Mouse (Mus musculus) bone marrow, adult 2 months (tissue): ENCODE results near the gene Nudt9. TPM values are rescaled to one million over a fixed set of nuclear protein-coding genes. Genes with fewer than 3 reads are reported as not detected.

Experiments
- H3K27ac ChIP-seq: fragments of 200-500 bp; 2 replicates; pipeline ENCODE4 v1.5.1; 2012; ENCODE audit warnings: low read depth, mild to moderate bottlenecking, control low read depth, inconsistent platforms, low read length; ENCODE audit not compliant: control insufficient read depth, poor library complexity, insufficient read depth
- H3K4me1 ChIP-seq: fragments of 200-500 bp; 2 replicates; pipeline ENCODE4 v1.6.1; 2011; ENCODE audit warnings: low read length; ENCODE audit not compliant: control insufficient read depth, insufficient read depth
- H3K4me3 ChIP-seq: fragments of 200-500 bp; replicated peaks from 2 replicates; pipeline ENCODE3; 2011; ENCODE audit warnings: mild to moderate bottlenecking, low read depth, low read length, control low read depth; ENCODE audit not compliant: control insufficient read depth
- CTCF ChIP-seq: fragments of 200-500 bp; IDR thresholded peaks from 2 replicates; pipeline ENCODE4 v1.5.1; 2011; ENCODE audit warnings: low read length, control low read depth; ENCODE audit not compliant: control insufficient read depth, insufficient read depth
- POLR2A ChIP-seq: fragments of 200-500 bp; IDR thresholded peaks from 2 replicates; pipeline ENCODE4 v1.6.1; 2011; ENCODE audit warnings: low read depth, mild to moderate bottlenecking, control low read depth, low read length, borderline replicate concordance; ENCODE audit not compliant: control insufficient read depth
- WGBS: fragments of 180-500 bp; shearing (Covaris S2); methylation state at CpG from one replicate; pipeline ENCODE4 v1.1.7; 2018; 5-methylcytosine and 5-hydroxymethylcytosine counted together
- polyA plus RNA-seq: library from polyadenylated mRNA; stranded (reverse); fragments of >200 nt; gene quantifications from 2 replicates; pipeline ENCODE4 v1.2.4, GENCODE M21; 2011; ENCODE audit warnings: low replicate concordance; ENCODE audit not compliant: missing spikeins, insufficient read depth, insufficient read length

Gene Nudt9
- polyA plus RNA-seq, 1 experiment: 32.5 TPM

DNA sequence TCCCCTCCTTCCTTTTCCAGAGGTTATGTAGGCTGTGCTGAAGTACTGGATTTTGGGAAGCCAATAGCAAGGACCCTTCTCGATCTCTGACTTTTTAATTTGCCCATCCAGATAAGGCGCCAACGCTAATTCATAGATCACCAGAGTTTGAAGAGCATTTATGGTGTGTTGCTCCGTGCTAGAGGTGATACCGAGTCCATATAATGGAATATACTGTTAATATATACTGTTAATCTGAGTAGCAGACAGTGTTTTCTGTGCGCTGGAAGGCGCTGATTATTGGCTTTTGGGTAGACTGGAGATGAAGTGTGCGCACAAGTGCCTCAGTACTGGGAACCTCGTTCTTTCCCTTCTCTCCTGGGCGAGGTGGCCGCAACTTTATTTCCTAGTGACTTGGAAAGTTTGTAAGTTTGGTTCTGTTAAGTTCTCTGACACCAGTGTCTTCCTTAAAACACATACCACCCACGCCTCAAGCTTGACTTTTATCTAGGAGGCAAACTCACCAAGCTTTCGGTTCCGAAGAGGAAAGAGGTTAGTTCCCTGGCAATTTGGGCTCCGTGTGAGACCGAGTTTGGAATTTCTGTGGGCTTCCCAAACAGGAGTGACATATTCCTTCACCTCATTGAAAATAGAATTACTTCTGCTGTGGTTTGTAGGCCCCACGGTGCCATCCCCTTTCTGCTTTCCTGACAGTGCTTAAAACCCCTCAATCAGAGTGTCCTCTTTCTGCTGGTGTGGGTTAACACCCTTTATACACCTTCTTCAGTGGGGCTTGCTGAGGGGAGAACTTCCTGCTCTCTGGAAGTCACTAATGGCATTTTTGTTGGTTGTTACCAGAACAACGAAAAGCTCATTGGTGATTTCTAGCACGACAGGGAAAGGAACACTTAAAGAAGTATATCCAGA is 1.3 kb downstream of the Nudt9 start:
- WGBS: under 1% methylated on average over 19 of the region's 19 CpGs
- H3K27ac ChIP-seq: peak overlapping the region; percentile 88
- H3K4me3 ChIP-seq: peak overlapping the region; percentile 82
- TF ChIP-seq CTCF: no peak
- TF ChIP-seq POLR2A: no peak
- no peaks in the 10 kb centered on the region; the same call in 1 of the 2 replicates for H3K4me1 ChIP-seq

DNA sequence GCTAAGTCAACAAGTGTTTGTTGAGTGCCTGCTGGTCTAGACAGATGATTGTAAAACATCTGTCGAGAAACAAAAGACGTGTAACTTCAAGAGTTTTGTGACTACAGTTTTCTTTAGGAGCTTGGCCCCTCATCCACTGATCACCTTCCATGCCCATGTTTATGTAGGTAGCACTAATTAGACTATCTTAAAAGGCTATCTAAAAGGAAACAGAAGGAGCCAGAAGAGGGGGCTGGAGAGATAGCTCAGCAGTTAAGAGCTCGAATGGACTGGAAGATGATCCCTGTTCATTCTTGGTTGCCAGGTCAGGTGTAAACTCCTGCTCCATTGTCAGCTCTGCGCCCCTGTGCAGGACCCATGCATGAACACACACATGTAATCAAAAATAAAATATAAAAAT is 2.0 kb downstream of the Nudt9 start:
- 0 out of 2 replicates have a peak overlapping the region, but pooled peaks have one; percentile 11 for H3K27ac ChIP-seq
- WGBS: 40% methylated on average over 4 of the region's 4 CpGs
- TF ChIP-seq POLR2A: no peak
- no peak for TF ChIP-seq CTCF

GRCm38 (mm10) chr5:104052956-104053355 is 6.8 kb downstream of the Nudt9 start:
- no peak overlapping the region for H3K4me3 ChIP-seq
- WGBS: 50% methylated on average over 8 of the region's 8 CpGs
- no peak overlapping the region for H3K27ac ChIP-seq
- TF ChIP-seq CTCF (peak; percentile 64), POLR2A (no peak)
- H3K4me1 ChIP-seq: peaks cover 1% of the 10 kb centered on the region; the same call in 1 of the 2 replicates

More for the DNA sequence above, 2.0 kb downstream of the Nudt9 start:
- Histone ChIP-seq H3K4me1 (no peaks in the 10 kb centered on the region; the same call in 1 of the 2 replicates), H3K4me3 (peak overlapping the region; percentile 82)

- peak overlapping the region; percentile 61 for H3K27ac ChIP-seq
- no peak for TF ChIP-seq CTCF
- WGBS: 67% methylated on average over 4 of the region's 4 CpGs
- H3K4me1 ChIP-seq: peaks cover 1% of the 10 kb centered on the region; the same call in 1 of the 2 replicates
- no peak overlapping the region for H3K4me3 ChIP-seq
Observed at GRCm38 (mm10) chr5:104054938-104055337, 8.8 kb downstream of the Nudt9 start.

DNA sequence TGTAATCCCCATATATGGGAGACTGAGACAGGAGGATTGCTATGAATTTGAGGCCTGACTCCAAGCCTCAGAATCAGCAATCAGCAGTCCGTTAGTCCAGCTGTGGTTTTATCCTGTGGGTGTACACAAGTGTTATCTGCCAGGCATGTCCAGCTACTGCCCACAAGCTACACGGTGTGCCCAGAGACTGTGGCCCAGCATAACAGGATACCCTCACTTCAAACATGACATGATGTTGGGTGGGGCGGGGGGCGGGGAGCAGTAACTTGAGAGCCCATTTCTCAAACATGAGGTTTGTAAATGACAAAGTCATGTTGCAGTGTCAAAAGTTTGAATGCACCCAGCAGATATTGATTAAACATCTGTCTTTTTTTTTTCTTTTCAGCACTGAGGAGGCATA is 9.7 kb downstream of the Nudt9 start:
- Histone ChIP-seq H3K4me1 (peaks cover 1% of the 10 kb centered on the region; the same call in 1 of the 2 replicates), H3K4me3 (no peak overlapping the region), H3K27ac (no peak overlapping the region)
- TF ChIP-seq POLR2A: no peak
- TF ChIP-seq CTCF: no peak
- WGBS: 74% methylated on average over 4 of the region's 4 CpGs

- Histone ChIP-seq H3K27ac (no peak overlapping the region), H3K4me1 (peaks cover 4% of the 10 kb centered on the region), H3K4me3 (no peak overlapping the region)
- no peak for TF ChIP-seq CTCF
- TF ChIP-seq POLR2A: no peak
- 86% methylated on average over 7 of the region's 7 CpGs for WGBS
Observed at GRCm38 (mm10) chr5:104056295-104056694, 10.2 kb downstream of the Nudt9 start.

DNA sequence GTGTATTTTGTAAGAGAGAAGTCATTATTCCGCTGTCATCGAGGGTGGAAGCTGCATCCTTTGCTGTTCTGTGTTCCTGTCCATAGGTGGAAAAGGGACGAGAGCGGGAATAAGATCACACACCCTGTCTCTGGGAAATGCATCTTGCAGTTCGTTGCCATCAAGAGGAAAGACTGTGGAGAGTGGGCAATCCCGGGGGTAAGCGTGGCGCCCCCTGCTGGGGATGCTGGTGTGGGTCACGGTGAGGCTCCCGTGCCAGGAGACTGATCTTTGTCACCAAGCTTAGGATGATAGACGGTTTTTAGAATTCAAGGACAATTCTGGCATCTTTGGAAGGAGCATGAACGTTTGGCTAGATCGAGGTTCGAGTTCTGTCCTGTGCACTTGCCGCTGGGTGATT is 11.9 kb downstream of the Nudt9 start:
- Histone ChIP-seq H3K27ac (no peak overlapping the region), H3K4me3 (no peak overlapping the region), H3K4me1 (peaks cover 4% of the 10 kb centered on the region)
- WGBS: 59% methylated on average over 15 of the region's 15 CpGs
- TF ChIP-seq CTCF: peak; percentile 77
- no peak for TF ChIP-seq POLR2A

- no peak overlapping the region for H3K27ac ChIP-seq
- H3K4me1 ChIP-seq: peaks cover 3% of the 10 kb centered on the region
- H3K4me3 ChIP-seq: no peak overlapping the region
- TF ChIP-seq CTCF (no peak), POLR2A (no peak)
- 88% methylated on average over 9 of the region's 9 CpGs for WGBS
Observed at GRCm38 (mm10) chr5:104059628-104060027, 13.5 kb downstream of the Nudt9 start.
